Mouse (Mus musculus) intestine, embryonic 14.5 days (tissue): ENCODE measurements around the gene Atrnl1. TPM values are rescaled to one million over a fixed set of nuclear protein-coding genes. Genes with fewer than 3 reads are reported as not detected.

Source experiments
- ATAC-seq: fragments of 200-750 bp; cut with Nextera tagmentation; replicated peaks from 2 replicates; pipeline ENCODE4 v1.8.0; 2017; ENCODE audit warnings: low read depth, moderate number of reproducible peaks, moderate TSS enrichment, moderate library complexity; ENCODE audit not compliant: low FRiP score, low TSS enrichment
- DNase-seq: peaks from one replicate; pipeline ENCODE4 v3.0.0-alpha.2; 2018; ENCODE audit warnings: low spot score
- H3K27ac ChIP-seq: fragments of 300-500 bp; sonication (generic); 2 replicates; pipeline ENCODE4 v1.5.1; 2014; ENCODE audit warnings: low read depth, mild to moderate bottlenecking, control low read depth
- H3K27me3 ChIP-seq: fragments of 300-500 bp; sonication (generic); replicated peaks from 2 replicates; pipeline ENCODE4 v1.6.1; 2014; ENCODE audit warnings: low read length, control low read depth; ENCODE audit not compliant: control insufficient read depth, insufficient read depth
- H3K36me3 ChIP-seq: fragments of 300-500 bp; sonication (generic); 2 replicates; pipeline ENCODE4 v1.6.1; 2014; ENCODE audit warnings: low read length, control low read depth; ENCODE audit not compliant: control insufficient read depth, insufficient read depth
- H3K4me1 ChIP-seq: fragments of 300-500 bp; sonication (generic); replicated peaks from 2 replicates; pipeline ENCODE4 v1.6.1; 2014; ENCODE audit warnings: low read length, control low read depth, mixed read lengths; ENCODE audit not compliant: control insufficient read depth, insufficient read depth
- H3K4me2 ChIP-seq: fragments of 300-500 bp; sonication (generic); 2 replicates; pipeline ENCODE4 v1.6.1; 2014; ENCODE audit warnings: low read length
- H3K4me3 ChIP-seq: fragments of 300-500 bp; sonication (generic); 2 replicates; pipeline ENCODE4 v1.5.1; 2014; ENCODE audit warnings: low read depth, low read length, control low read depth, mixed read lengths
- H3K9ac ChIP-seq: fragments of 300-500 bp; sonication (generic); 2 replicates; pipeline ENCODE4 v1.6.1; 2014; ENCODE audit warnings: mild to moderate bottlenecking, low read length
- H3K9me3 ChIP-seq: fragments of 300-500 bp; sonication (generic); 2 replicates; pipeline ENCODE4 v1.6.1; 2016; ENCODE audit warnings: low read length, control low read depth; ENCODE audit not compliant: control insufficient read depth
- WGBS: fragments of 180-500 bp; shearing (Covaris S2); extraction: QIAGEN DNeasy Blood & Tissue Kit; methylation state at CpG from one replicate; pipeline ENCODE4 v1.1.7; 2014; 5-methylcytosine and 5-hydroxymethylcytosine counted together
- polyA plus RNA-seq: library from polyadenylated mRNA; unstranded; fragments of >200 nt; fragmentation: Nextera tagmentation; extraction: Ambion mirVana; gene quantifications from 2 replicates; pipeline ENCODE4 v1.2.1, GENCODE M21; 2014

Gene Atrnl1
- polyA plus RNA-seq, 1 experiment from 2014 or later = 7.4 TPM

DNA sequence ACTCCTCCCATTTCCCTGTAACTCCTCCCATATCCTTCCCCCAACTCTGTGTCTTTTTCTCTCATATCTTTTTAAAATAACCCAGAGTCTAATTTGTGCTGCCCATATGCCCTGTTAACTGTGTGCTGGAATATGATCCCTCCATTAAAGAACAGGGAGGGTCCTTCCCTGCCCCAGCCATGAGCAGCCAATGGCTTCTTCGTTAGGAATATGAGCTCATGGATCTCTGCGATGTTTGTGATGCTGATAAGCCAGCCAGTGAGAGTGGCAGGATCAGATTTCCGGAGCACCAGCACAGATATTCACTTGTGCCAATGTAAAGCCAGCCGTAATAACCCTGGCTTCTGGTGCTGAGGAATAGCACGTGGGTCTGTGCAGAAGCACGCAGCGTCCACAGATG is 477.6 kb downstream of the Atrnl1 start:
- no peak for ATAC-seq
- Histone ChIP-seq H3K4me2 (no peak overlapping the region), H3K27ac (no peak overlapping the region), H3K9me3 (no peaks in the 10 kb centered on the region), H3K27me3 (no peaks in the 10 kb centered on the region), H3K36me3 (no peaks in the 10 kb centered on the region), H3K4me1 (peaks cover 5% of the 10 kb centered on the region), H3K4me3 (no peak overlapping the region), H3K9ac (no peak overlapping the region)
- no peak for DNase-seq
- WGBS = 24% methylated on average over 7 of the region's 7 CpGs

- H3K27ac ChIP-seq = no peak overlapping the region
Measured at GRCm38 (mm10) chr19:58091911-58092310, 481.1 kb downstream of the Atrnl1 start.

DNA sequence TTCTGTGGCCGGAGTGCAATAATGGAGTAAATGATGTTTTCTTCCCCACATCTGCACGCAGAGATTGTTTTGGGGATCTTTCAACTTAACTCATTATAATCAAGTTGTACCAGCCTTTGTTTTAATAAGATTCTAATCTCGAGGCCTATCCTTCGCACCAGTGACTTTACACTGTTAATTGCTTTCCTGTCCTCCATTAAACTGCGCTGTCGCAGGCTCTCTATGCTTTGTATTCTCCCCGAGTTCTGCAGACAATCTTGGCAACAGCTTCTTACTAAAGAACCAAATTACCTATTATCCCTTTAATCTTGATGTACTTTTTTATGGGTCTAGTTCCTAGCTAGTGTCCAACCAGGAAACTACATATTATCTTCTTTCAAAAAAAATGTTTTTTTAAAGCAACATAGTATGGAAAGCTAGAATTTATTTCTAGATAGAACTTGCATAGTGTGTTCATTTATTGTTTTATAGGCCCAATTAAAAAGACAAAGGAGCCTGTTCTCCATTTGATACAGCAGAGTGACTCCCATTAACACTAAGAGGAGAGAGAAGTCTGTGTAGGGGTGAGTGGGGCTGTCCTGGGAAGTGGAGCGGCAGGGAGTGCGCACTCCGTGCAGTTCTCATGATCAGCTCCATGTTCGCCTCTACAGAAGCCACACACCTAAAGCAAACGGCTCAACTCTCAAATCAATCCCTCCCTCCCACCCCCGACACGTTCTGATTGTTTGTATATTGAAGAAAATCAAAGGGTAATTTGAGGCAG is 484.1 kb downstream of the Atrnl1 start:
- H3K4me2 ChIP-seq = no peak overlapping the region
- 53% methylated on average over 14 of the region's 14 CpGs for WGBS
- H3K4me3 ChIP-seq = no peak overlapping the region
- H3K27ac ChIP-seq = no peak overlapping the region
- no peak overlapping the region for H3K9ac ChIP-seq
- H3K36me3 ChIP-seq = no peaks in the 10 kb centered on the region
- H3K27me3 ChIP-seq = no peaks in the 10 kb centered on the region
- ATAC-seq (no peak), DNase-seq (no peak)
- no peaks in the 10 kb centered on the region for H3K9me3 ChIP-seq
- peaks cover 5% of the 10 kb centered on the region; the same call in 1 of the 2 replicates for H3K4me1 ChIP-seq

More at GRCm38 (mm10) chr19:58091911-58092310, 481.1 kb downstream of the Atrnl1 start:
- H3K27me3 ChIP-seq = no peaks in the 10 kb centered on the region
- H3K9me3 ChIP-seq = no peaks in the 10 kb centered on the region
- H3K4me3 ChIP-seq = no peak overlapping the region
- no peak overlapping the region for H3K4me2 ChIP-seq
- DNase-seq (no peak), ATAC-seq (no peak)
- no peaks in the 10 kb centered on the region for H3K36me3 ChIP-seq
- 65% methylated on average over 16 of the region's 16 CpGs for WGBS
- peaks cover 5% of the 10 kb centered on the region for H3K4me1 ChIP-seq
- no peak overlapping the region for H3K9ac ChIP-seq

GRCm38 (mm10) chr19:58095776-58096175 is 484.9 kb downstream of the Atrnl1 start:
- no peaks in the 10 kb centered on the region for H3K27me3 ChIP-seq
- H3K4me3 ChIP-seq = no peak overlapping the region
- no peaks in the 10 kb centered on the region for H3K9me3 ChIP-seq
- ATAC-seq (no peak), DNase-seq (no peak)
- H3K36me3 ChIP-seq = no peaks in the 10 kb centered on the region
- WGBS = 76% methylated on average over 7 of the region's 7 CpGs
- H3K27ac ChIP-seq = no peak overlapping the region
- peaks cover 5% of the 10 kb centered on the region; the same call in 1 of the 2 replicates for H3K4me1 ChIP-seq
- no peak overlapping the region for H3K4me2 ChIP-seq
- no peak overlapping the region for H3K9ac ChIP-seq

DNA sequence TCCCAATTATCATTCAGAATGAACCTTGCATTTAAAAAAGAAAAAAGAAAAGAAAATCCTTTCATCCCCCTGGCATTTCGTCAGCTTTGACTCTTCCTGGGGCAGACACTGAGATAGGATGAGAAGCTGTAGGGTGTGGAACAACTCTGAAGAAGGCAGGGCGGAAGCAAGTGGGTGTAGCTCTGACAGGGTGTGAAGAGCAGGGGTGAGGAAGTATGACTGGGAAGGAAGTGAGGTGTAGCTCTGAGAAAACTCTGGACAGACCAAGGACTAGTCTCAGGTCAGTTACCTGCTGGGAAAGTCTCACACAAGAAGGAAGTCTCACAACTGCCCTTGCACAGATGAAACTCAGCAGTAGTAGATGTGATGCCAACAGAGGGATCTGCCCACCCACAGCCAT is 486.4 kb downstream of the Atrnl1 start:
- Histone ChIP-seq H3K4me3 (no peak overlapping the region), H3K27me3 (no peaks in the 10 kb centered on the region), H3K4me1 (no peaks in the 10 kb centered on the region), H3K9ac (no peak overlapping the region), H3K36me3 (no peaks in the 10 kb centered on the region), H3K27ac (no peak overlapping the region), H3K4me2 (no peak overlapping the region), H3K9me3 (no peaks in the 10 kb centered on the region)
- 88% methylated on average over 2 of the region's 2 CpGs for WGBS
- DNase-seq (no peak), ATAC-seq (no peak)

- DNase-seq = no peak
- no peak overlapping the region for H3K4me2 ChIP-seq
- H3K27me3 ChIP-seq = no peaks in the 10 kb centered on the region
- no peaks in the 10 kb centered on the region for H3K9me3 ChIP-seq
- H3K36me3 ChIP-seq = no peaks in the 10 kb centered on the region
- WGBS = 82% methylated on average over 5 of the region's 5 CpGs
- no peak for ATAC-seq
- H3K4me1 ChIP-seq = 0 out of 2 replicates have a peak, but pooled peaks cover 3% of the 10 kb centered on the region
- H3K27ac ChIP-seq = no peak overlapping the region
- H3K9ac ChIP-seq = no peak overlapping the region
- no peak overlapping the region for H3K4me3 ChIP-seq
Measured at GRCm38 (mm10) chr19:58099539-58099938, 488.7 kb downstream of the Atrnl1 start.

GRCm38 (mm10) chr19:58100381-58100780 is 489.5 kb downstream of the Atrnl1 start:
- no peak for ATAC-seq
- H3K9me3 ChIP-seq = no peaks in the 10 kb centered on the region
- 72% methylated on average over 4 of the region's 4 CpGs for WGBS
- no peak overlapping the region for H3K9ac ChIP-seq
- no peaks in the 10 kb centered on the region for H3K36me3 ChIP-seq
- no peak overlapping the region for H3K27ac ChIP-seq
- no peak overlapping the region for H3K4me2 ChIP-seq
- H3K27me3 ChIP-seq = no peaks in the 10 kb centered on the region
- H3K4me1 ChIP-seq = 0 out of 2 replicates have a peak, but pooled peaks cover 4% of the 10 kb centered on the region
- DNase-seq = no peak
- no peak overlapping the region for H3K4me3 ChIP-seq

DNA sequence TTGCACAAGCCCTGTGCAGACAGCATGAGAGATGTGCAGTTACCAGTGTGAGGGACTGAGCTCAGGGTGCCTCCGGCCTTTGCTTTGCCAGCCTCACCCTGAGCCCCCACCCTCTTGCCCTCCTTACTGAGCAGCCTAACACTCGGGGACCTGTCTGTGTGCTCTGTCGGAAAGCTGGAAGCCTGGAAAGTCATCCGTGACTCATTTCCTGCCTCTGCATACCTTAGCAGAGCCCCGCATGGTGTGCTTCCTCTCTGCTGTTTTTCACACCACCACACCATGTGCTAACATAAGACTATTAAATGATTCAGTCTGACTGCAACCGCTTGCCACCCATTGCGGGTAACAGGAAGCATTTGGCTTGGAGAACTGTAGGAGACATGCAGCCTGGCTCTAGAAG is 493.7 kb downstream of the Atrnl1 start:
- DNase-seq = no peak
- 53% methylated on average over 7 of the region's 7 CpGs for whole genome bisulfite sequencing
- no peak for ATAC-seq

DNA sequence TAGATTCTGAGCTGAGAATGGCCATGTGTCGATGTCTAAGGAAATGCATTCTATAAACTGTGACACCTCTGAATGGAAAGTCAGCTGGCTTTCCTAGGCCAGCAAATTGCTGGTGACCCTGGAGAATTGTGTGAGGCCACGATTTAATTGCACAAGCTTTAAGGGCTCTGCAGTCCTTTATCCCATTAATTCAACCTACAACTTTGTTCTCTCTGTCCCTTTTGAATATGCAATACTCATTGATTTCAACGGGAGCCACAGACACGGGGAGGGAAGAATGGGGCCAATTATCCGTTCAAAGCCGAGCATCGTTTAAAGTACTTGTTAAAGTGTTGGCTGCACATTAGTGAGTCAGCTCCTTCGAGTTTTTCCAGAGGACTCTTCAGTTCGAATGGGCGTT is 496.8 kb downstream of the Atrnl1 start:
- 77% methylated on average over 10 of the region's 10 CpGs for WGBS
- H3K27me3 ChIP-seq = no peaks in the 10 kb centered on the region
- H3K27ac ChIP-seq = no peak overlapping the region
- DNase-seq = no peak
- no peak overlapping the region for H3K4me2 ChIP-seq
- H3K4me1 ChIP-seq = 0 out of 2 replicates have a peak, but pooled peaks cover 4% of the 10 kb centered on the region
- no peaks in the 10 kb centered on the region for H3K9me3 ChIP-seq
- H3K4me3 ChIP-seq = no peak overlapping the region
- H3K9ac ChIP-seq = no peak overlapping the region
- no peak for ATAC-seq
- H3K36me3 ChIP-seq = no peaks in the 10 kb centered on the region

More for the DNA sequence above, 493.7 kb downstream of the Atrnl1 start:
- Histone ChIP-seq H3K9me3 (no peaks in the 10 kb centered on the region), H3K4me1 (0 out of 2 replicates have a peak, but pooled peaks cover 4% of the 10 kb centered on the region), H3K27ac (no peak overlapping the region), H3K36me3 (no peaks in the 10 kb centered on the region), H3K4me2 (no peak overlapping the region), H3K9ac (no peak overlapping the region), H3K27me3 (no peaks in the 10 kb centered on the region), H3K4me3 (no peak overlapping the region)
